ENCODE assay signal across 8 mouse cellular contexts in genomic region chr7:16119569-16120261, GRCm38 (mm10). TPM values are rescaled to one million over a fixed set of nuclear protein-coding genes. Genes with fewer than 3 reads are reported as not detected.
DNase-seq lines count a peak whose midpoint lies in the region; ATAC-seq and TF ChIP-seq lines count a peak whose summit lies in the region.

TSS of gene Kptn (plus strand) at chr7:16119895.

- peak; percentile 18 for TF ChIP-seq POLR2A in kidney, adult 2 months (IDR thresholded peaks at IDR 0.05; ENCODE audit: low read depth, low read length)
- TF ChIP-seq POLR2A in spleen, adult 2 months (IDR thresholded peaks at IDR 0.05; ENCODE audit: low read depth, low read length) = no peak

- H3K27me3 ChIP-seq in embryonic facial prominence, embryonic 13.5 days = no peaks in the 10 kb centered on the region
- no peaks in the 10 kb centered on the region for H3K27me3 ChIP-seq in kidney, adult 2 months (replicated peaks; ENCODE audit: control insufficient read depth, insufficient read depth, low read length)
- H3K27me3 ChIP-seq in limb, embryonic 12.5 days = no peaks in the 10 kb centered on the region
- H3K27me3 ChIP-seq in midbrain, embryonic 15.5 days (replicated peaks) = no peaks in the 10 kb centered on the region
- H3K27me3 ChIP-seq in spleen, adult 2 months (ENCODE audit: control insufficient read depth, insufficient read depth, low read length) = no peaks in the 10 kb centered on the region

- H3K4me2 ChIP-seq in embryonic facial prominence, embryonic 13.5 days = peak within 1 kb of the TSS; percentile 67
- peak within 1 kb of the TSS; percentile 63 for H3K4me2 ChIP-seq in limb, embryonic 12.5 days
- peak within 1 kb of the TSS; percentile 60 for H3K4me2 ChIP-seq in midbrain, embryonic 15.5 days

- H3K27ac ChIP-seq in embryonic facial prominence, embryonic 13.5 days = peak within 1 kb of the TSS; percentile 87
- peak within 1 kb of the TSS; percentile 78 for H3K27ac ChIP-seq in kidney, adult 2 months (ENCODE audit: insufficient read depth, low read depth, low read length)
- H3K27ac ChIP-seq in limb, embryonic 12.5 days = peak within 1 kb of the TSS; percentile 83
- peak within 1 kb of the TSS; percentile 97 for H3K27ac ChIP-seq in midbrain, embryonic 15.5 days
- peak within 1 kb of the TSS; percentile 84 for H3K27ac ChIP-seq in spleen, adult 2 months (ENCODE audit: insufficient read depth, low read length)

- peak; percentile 85 for TF ChIP-seq CTCF in kidney, adult 2 months (conservative IDR thresholded peaks at IDR 0.05; ENCODE audit: insufficient read depth, insufficient read length, low read depth, low read length)
- TF ChIP-seq CTCF in spleen, adult 2 months (IDR thresholded peaks at IDR 0.05; ENCODE audit: extremely low read depth, insufficient read depth, insufficient read length, insufficient replicate concordance) = peak; percentile 72; the same call in 1 of the 2 replicates

- DNase-seq in 3134 (ENCODE audit: extremely low read depth, insufficient read length, low spot score) = peak; percentile 90
- peak; percentile 91 to 92 for DNase-seq in adrenal gland, postnatal 36 days
- DNase-seq in heart, adult 18-20 months = peak; percentile 91 to 97
- peak; percentile 93 for DNase-seq in kidney, adult 2 months
- peak; percentile 83 to 91 for DNase-seq in spleen, adult 2 months (ENCODE audit: low read depth in 1 of 2, low spot score in 2 of 2)

- peak; percentile 73 for ATAC-seq in embryonic facial prominence, embryonic 13.5 days (ENCODE audit: insufficient number of reproducible peaks, insufficient read depth, low FRiP score, low TSS enrichment, low read depth)
- peak; percentile 76 for ATAC-seq in limb, embryonic 12.5 days (ENCODE audit: insufficient number of reproducible peaks, insufficient read depth, low FRiP score, low TSS enrichment, low read depth)
- ATAC-seq in midbrain, embryonic 15.5 days (replicated peaks) = peak; percentile 87

- peaks cover 50% of the 10 kb centered on the region for H3K36me3 ChIP-seq in embryonic facial prominence, embryonic 13.5 days
- H3K36me3 ChIP-seq in kidney, adult 2 months (ENCODE audit: control insufficient read depth, insufficient read depth, low read length) = peaks cover 2% of the 10 kb centered on the region; the same call in 1 of the 2 replicates
- peaks cover 51% of the 10 kb centered on the region for H3K36me3 ChIP-seq in limb, embryonic 12.5 days
- H3K36me3 ChIP-seq in midbrain, embryonic 15.5 days (replicated peaks) = peaks cover 20% of the 10 kb centered on the region
- H3K36me3 ChIP-seq in spleen, adult 2 months (ENCODE audit: control insufficient read depth, insufficient read depth, low read length) = peaks cover 14% of the 10 kb centered on the region

- under 1% methylated on average over 33 of the region's 33 CpGs for WGBS in embryonic facial prominence, embryonic 13.5 days
- under 1% methylated on average over 33 of the region's 33 CpGs for WGBS in kidney, adult 2 months
- 1% methylated on average over 33 of the region's 33 CpGs for WGBS in limb, embryonic 12.5 days
- 1% methylated on average over 33 of the region's 33 CpGs for WGBS in midbrain, embryonic 15.5 days
- WGBS in spleen, adult 2 months = 1% methylated on average over 33 of the region's 33 CpGs

- peak within 1 kb of the TSS; percentile 81 for H3K9ac ChIP-seq in embryonic facial prominence, embryonic 13.5 days
- H3K9ac ChIP-seq in limb, embryonic 12.5 days (replicated peaks) = peak within 1 kb of the TSS; percentile 64
- peak within 1 kb of the TSS; percentile 88 for H3K9ac ChIP-seq in midbrain, embryonic 15.5 days

- peak within 1 kb of the TSS; percentile 76 for H3K4me3 ChIP-seq in embryonic facial prominence, embryonic 13.5 days
- peak within 1 kb of the TSS; percentile 84 for H3K4me3 ChIP-seq in kidney, adult 2 months (ENCODE audit: insufficient read depth, low read depth, low read length)
- H3K4me3 ChIP-seq in limb, embryonic 12.5 days (replicated peaks) = peak within 1 kb of the TSS; percentile 63
- peak within 1 kb of the TSS; percentile 84 for H3K4me3 ChIP-seq in midbrain, embryonic 15.5 days
- peak within 1 kb of the TSS; percentile 96 for H3K4me3 ChIP-seq in spleen, adult 2 months (ENCODE audit: extremely low read depth, insufficient read depth, insufficient read length)

- H3K9me3 ChIP-seq in embryonic facial prominence, embryonic 13.5 days = no peaks in the 10 kb centered on the region
- H3K9me3 ChIP-seq in limb, embryonic 12.5 days = no peaks in the 10 kb centered on the region
- H3K9me3 ChIP-seq in midbrain, embryonic 15.5 days = no peaks in the 10 kb centered on the region

- peaks cover 7% of the 10 kb centered on the region for H3K4me1 ChIP-seq in embryonic facial prominence, embryonic 13.5 days
- peaks cover 6% of the 10 kb centered on the region; the same call in 1 of the 2 replicates for H3K4me1 ChIP-seq in kidney, adult 2 months (ENCODE audit: control insufficient read depth, insufficient read depth, low read length)
- peaks cover 5% of the 10 kb centered on the region for H3K4me1 ChIP-seq in limb, embryonic 12.5 days (replicated peaks)
- H3K4me1 ChIP-seq in midbrain, embryonic 15.5 days = peaks cover 15% of the 10 kb centered on the region
- peaks cover 6% of the 10 kb centered on the region; the same call in 1 of the 2 replicates for H3K4me1 ChIP-seq in spleen, adult 2 months (ENCODE audit: control insufficient read depth, insufficient read depth, insufficient read length)

RNA-seq across cellular contexts. Expression of gene Kptn, which starts in this region (rescaled TPM):
- total RNA-seq in adrenal gland, postnatal 36 days (2021) = 10 to 100 TPM; 20.0 to 22.6 TPM
- 44.9 and 45.6 TPM in 2 replicates for polyA plus RNA-seq in embryonic facial prominence, embryonic 13.5 days (2015; fragmentation: Nextera tagmentation; extraction: Ambion mirVana)
- total RNA-seq in heart, adult 18-20 months (2021) = 10 to 100 TPM; 19.0 to 21.0 TPM
- 28.7 and 32.5 TPM in 2 replicates for polyA plus RNA-seq in kidney, adult 2 months (2012; rRNA removed)
- 30.7 and 33.3 TPM in 2 replicates for polyA plus RNA-seq in limb, embryonic 12.5 days (2016; fragmentation: Nextera tagmentation; extraction: Ambion mirVana)
- polyA plus RNA-seq in midbrain, embryonic 15.5 days (2015; fragmentation: Nextera tagmentation; extraction: Ambion mirVana) = 51.2 and 55.1 TPM in 2 replicates
- 23.2 and 25.8 TPM in 2 replicates for polyA plus RNA-seq in spleen, adult 2 months (2012; rRNA removed)

Comparison
In these comparisons a context has a peak if more than half of its experiments do, and no peak if none do; other contexts are left out.
1. Peak in every context shown above with its lines: DNase-seq, ATAC-seq, H3K4me3 ChIP-seq and H3K27ac ChIP-seq.